Mouse (Mus musculus): ENCODE measurements around the gene 2010111I01Rik. TPM values are rescaled to one million over a fixed set of nuclear protein-coding genes. Genes with fewer than 3 reads are reported as not detected.
A peak's percentile ranks its signal among the peaks of the same experiment; 100 is the strongest.

The 2010111I01Rik gene
- polyA plus RNA-seq (2012; fragmentation: generic; extraction: Trizol), result 144 TPM

DNA sequence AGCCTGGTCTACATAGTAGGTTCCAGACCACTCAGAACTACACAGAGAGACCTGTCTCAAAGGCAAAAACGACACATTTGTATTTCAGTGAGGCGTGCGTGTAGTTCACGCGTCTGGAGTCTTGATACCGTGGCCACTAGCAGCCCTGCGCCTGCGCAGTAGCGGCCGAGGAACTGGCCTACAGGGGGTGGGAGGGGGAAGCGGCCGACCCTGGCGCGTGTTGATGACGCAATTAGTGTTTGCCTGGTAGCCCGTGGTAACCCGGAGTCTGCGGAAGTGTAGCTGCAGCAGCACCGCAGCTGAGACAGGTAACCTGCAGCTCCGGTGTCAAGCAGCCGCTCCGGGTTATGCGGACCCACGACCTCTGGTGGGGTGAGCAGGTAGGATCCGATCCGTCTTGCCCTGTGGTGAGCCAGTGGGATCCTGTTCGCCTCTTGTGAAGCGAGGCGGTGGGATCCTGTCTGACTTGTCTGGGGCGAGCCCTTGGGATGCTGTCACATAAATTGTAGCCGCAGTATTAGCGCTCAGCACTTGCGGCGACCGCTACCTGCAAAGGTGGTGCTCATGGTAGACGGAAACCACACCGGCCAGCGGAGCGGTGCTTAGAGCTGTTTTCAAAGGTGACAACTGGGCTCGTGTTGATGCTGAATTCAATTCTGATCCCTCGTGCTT, at the start of gene 2010111I01Rik:
Gene 2010111I01Rik (plus strand): TSS at position 254 of the 672 bp plus-strand sequence.
- H3K4me3 ChIP-seq, result peak within 1 kb of the TSS; percentile 71
- H3K36me3 ChIP-seq (ENCODE audit: control insufficient read depth, insufficient read depth), result no peaks in the 10 kb centered on the region
- peak within 1 kb of the TSS; percentile 0 for H3ac ChIP-seq (ENCODE audit: control insufficient read depth, insufficient read length)
- H3K79me2 ChIP-seq (ENCODE audit: control insufficient read depth, insufficient read depth), result no peaks in the 10 kb centered on the region
- no peak for TF ChIP-seq REST (IDR thresholded peaks at IDR 0.05; ENCODE audit: insufficient read depth, insufficient read length)
- no peak for TF ChIP-seq TCF12 (IDR thresholded peaks at IDR 0.05; ENCODE audit: insufficient read depth, poor library complexity, severe bottlenecking)
- 0 out of 2 replicates have a peak, but pooled peaks have one; percentile 13 for TF ChIP-seq CEBPB (IDR thresholded peaks at IDR 0.05; ENCODE audit: insufficient read depth, poor library complexity, severe bottlenecking)
- peak in 1 of 3 experiments; percentile 27 for TF ChIP-seq MYOG (IDR thresholded peaks at IDR 0.05; ENCODE audit: control insufficient read depth in 1 of 3, insufficient read depth in 1 of 3, insufficient read length in 2 of 3, low read depth in 2 of 3)
- no peak for TF ChIP-seq MAX (IDR thresholded peaks at IDR 0.05; ENCODE audit: low read depth)
- TF ChIP-seq POLR2A (IDR thresholded peaks at IDR 0.05; ENCODE audit: insufficient read length, low read depth), result peak; percentile 74
- TF ChIP-seq SRF (IDR thresholded peaks at IDR 0.05; ENCODE audit: control insufficient read depth, insufficient read length, low read depth), result peak; percentile 83
- no peak for TF ChIP-seq USF1 (IDR thresholded peaks at IDR 0.05; ENCODE audit: low read depth)
- TF ChIP-seq POLR2AphosphoS2 (IDR thresholded peaks at IDR 0.05; ENCODE audit: insufficient read length, low read depth), result peak; percentile 31
- no peak for TF ChIP-seq E2F4 (IDR thresholded peaks at IDR 0.05; ENCODE audit: insufficient read depth)
- TF ChIP-seq MYOD1 (IDR thresholded peaks at IDR 0.05; ENCODE audit: control insufficient read depth in 1 of 3, insufficient read length in 2 of 3, low read depth in 2 of 3), result no peak
- TF ChIP-seq TCF3 (IDR thresholded peaks at IDR 0.05; ENCODE audit: insufficient read length, low read depth), result no peak
- no peaks in the 10 kb centered on the region for H3K27me3 ChIP-seq (ENCODE audit: control insufficient read depth, insufficient read depth, insufficient read length)
- peak within 1 kb of the TSS; percentile 94 for H3K4me2 ChIP-seq (ENCODE audit: low read depth)

- TF ChIP-seq POLR2AphosphoS2 (IDR thresholded peaks at IDR 0.05; ENCODE audit: insufficient read length, low read depth) (no peak), TCF12 (IDR thresholded peaks at IDR 0.05; ENCODE audit: insufficient read depth, poor library complexity, severe bottlenecking) (no peak), POLR2A (IDR thresholded peaks at IDR 0.05; ENCODE audit: insufficient read length, low read depth) (no peak), USF1 (IDR thresholded peaks at IDR 0.05; ENCODE audit: low read depth) (no peak), SRF (IDR thresholded peaks at IDR 0.05; ENCODE audit: control insufficient read depth, insufficient read length, low read depth) (no peak), MYOD1 (IDR thresholded peaks at IDR 0.05; ENCODE audit: control insufficient read depth in 1 of 3, insufficient read length in 2 of 3, low read depth in 2 of 3) (no peak), MAX (IDR thresholded peaks at IDR 0.05; ENCODE audit: low read depth) (no peak), CEBPB (IDR thresholded peaks at IDR 0.05; ENCODE audit: insufficient read depth, poor library complexity, severe bottlenecking) (no peak), MYOG (IDR thresholded peaks at IDR 0.05; ENCODE audit: control insufficient read depth in 1 of 3, insufficient read depth in 1 of 3, insufficient read length in 2 of 3, low read depth in 2 of 3) (no peak), TCF3 (IDR thresholded peaks at IDR 0.05; ENCODE audit: insufficient read length, low read depth) (no peak), REST (IDR thresholded peaks at IDR 0.05; ENCODE audit: insufficient read depth, insufficient read length) (no peak), E2F4 (IDR thresholded peaks at IDR 0.05; ENCODE audit: insufficient read depth) (no peak)
- H3K27me3 ChIP-seq (ENCODE audit: control insufficient read depth, insufficient read depth, insufficient read length), result no peaks in the 10 kb centered on the region
- no peak overlapping the region for H3ac ChIP-seq (ENCODE audit: control insufficient read depth, insufficient read length)
- no peak overlapping the region for H3K4me2 ChIP-seq (ENCODE audit: low read depth)
- H3K79me2 ChIP-seq (ENCODE audit: control insufficient read depth, insufficient read depth), result no peaks in the 10 kb centered on the region
- H3K36me3 ChIP-seq (ENCODE audit: control insufficient read depth, insufficient read depth), result no peaks in the 10 kb centered on the region
- H3K4me3 ChIP-seq, result no peak overlapping the region
These were observed 48.0 kb upstream of the 2010111I01Rik start for GRCm38 (mm10) chr13:62916675-62917074.

DNA sequence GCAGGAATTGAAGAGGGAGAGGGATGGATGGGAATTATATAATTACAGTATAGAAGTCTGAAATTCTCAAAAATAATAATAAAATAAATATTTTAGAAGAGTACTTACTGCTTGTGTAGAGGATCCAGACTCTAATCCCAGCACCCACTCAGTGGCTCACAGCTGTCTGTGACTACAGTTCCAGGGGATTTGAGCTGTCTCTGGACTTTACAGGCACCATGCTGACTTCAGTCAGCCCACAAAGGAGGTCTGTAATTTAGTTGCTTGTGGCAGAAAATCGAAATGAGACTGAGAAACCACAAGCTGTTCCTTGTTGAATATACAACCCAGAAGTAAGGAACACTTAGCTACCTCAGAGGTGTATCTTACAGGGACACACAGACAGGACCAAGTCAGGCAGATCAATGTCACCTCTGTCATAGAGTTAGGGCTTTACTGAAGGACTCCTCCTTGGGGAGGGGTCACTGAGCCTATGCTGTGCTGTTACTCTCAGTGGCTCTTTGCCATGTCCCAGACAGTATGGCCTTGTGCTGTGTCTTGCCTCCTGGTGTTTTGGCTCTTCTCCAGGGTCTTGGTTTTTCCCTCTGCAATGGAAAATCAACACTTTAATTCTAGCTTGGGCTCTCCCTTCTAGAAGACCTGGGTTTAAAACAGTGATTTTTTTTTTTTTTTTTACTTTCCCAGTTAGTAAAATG, 47.1 kb upstream of the 2010111I01Rik start:
- Histone ChIP-seq H3K4me2 (ENCODE audit: low read depth) (no peak overlapping the region), H3K27me3 (ENCODE audit: control insufficient read depth, insufficient read depth, insufficient read length) (no peaks in the 10 kb centered on the region), H3ac (ENCODE audit: control insufficient read depth, insufficient read length) (no peak overlapping the region), H3K4me3 (no peak overlapping the region), H3K79me2 (ENCODE audit: control insufficient read depth, insufficient read depth) (no peaks in the 10 kb centered on the region), H3K36me3 (ENCODE audit: control insufficient read depth, insufficient read depth) (no peaks in the 10 kb centered on the region)
- no peak for TF ChIP-seq POLR2A (IDR thresholded peaks at IDR 0.05; ENCODE audit: insufficient read length, low read depth)
- TF ChIP-seq TCF3 (IDR thresholded peaks at IDR 0.05; ENCODE audit: insufficient read length, low read depth), result no peak
- no peak for TF ChIP-seq TCF12 (IDR thresholded peaks at IDR 0.05; ENCODE audit: insufficient read depth, poor library complexity, severe bottlenecking)
- no peak for TF ChIP-seq MYOG (IDR thresholded peaks at IDR 0.05; ENCODE audit: control insufficient read depth in 1 of 3, insufficient read depth in 1 of 3, insufficient read length in 2 of 3, low read depth in 2 of 3)
- TF ChIP-seq MAX (IDR thresholded peaks at IDR 0.05; ENCODE audit: low read depth), result no peak
- TF ChIP-seq SRF (IDR thresholded peaks at IDR 0.05; ENCODE audit: control insufficient read depth, insufficient read length, low read depth), result no peak
- TF ChIP-seq CEBPB (IDR thresholded peaks at IDR 0.05; ENCODE audit: insufficient read depth, poor library complexity, severe bottlenecking), result no peak
- TF ChIP-seq POLR2AphosphoS2 (IDR thresholded peaks at IDR 0.05; ENCODE audit: insufficient read length, low read depth), result no peak
- TF ChIP-seq MYOD1 (IDR thresholded peaks at IDR 0.05; ENCODE audit: control insufficient read depth in 1 of 3, insufficient read length in 2 of 3, low read depth in 2 of 3), result no peak
- no peak for TF ChIP-seq USF1 (IDR thresholded peaks at IDR 0.05; ENCODE audit: low read depth)
- TF ChIP-seq REST (IDR thresholded peaks at IDR 0.05; ENCODE audit: insufficient read depth, insufficient read length), result no peak
- TF ChIP-seq E2F4 (IDR thresholded peaks at IDR 0.05; ENCODE audit: insufficient read depth), result no peak

DNA sequence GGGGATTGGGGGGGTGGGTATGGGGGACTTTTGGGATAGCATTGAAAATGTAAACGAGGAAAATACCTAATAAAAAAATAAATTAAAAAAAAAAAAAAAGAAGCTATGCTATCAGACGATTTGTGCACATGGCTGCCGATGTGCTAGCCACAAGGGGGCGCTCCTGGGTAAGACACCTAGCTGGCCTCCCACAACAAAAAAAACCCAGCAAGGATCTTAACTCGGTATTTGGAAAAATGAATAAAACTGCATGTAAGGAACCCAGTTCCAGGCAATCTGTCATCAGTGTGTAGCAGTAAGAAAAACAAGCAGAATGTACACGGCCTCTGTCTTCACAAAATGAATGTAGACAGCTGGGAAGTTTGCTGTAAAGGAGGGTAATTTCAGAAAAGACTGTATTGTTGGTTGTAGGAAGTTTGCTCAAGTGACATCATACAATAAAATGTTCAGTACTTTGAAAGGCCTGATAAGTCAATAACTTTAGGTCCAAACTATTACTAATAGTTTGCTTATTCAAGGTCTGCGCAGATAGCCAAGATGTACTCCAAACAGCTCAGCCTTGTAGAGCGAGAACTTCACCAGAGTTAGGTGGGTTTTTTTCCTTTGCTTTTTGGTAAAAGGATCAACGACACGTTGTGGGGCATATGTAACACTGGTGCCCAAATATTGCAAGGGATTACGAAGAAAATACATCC, 44.9 kb upstream of the 2010111I01Rik start:
- Histone ChIP-seq H3K4me2 (ENCODE audit: low read depth) (no peak overlapping the region), H3K4me3 (no peak overlapping the region), H3K36me3 (ENCODE audit: control insufficient read depth, insufficient read depth) (no peaks in the 10 kb centered on the region), H3K79me2 (ENCODE audit: control insufficient read depth, insufficient read depth) (no peaks in the 10 kb centered on the region), H3K27me3 (ENCODE audit: control insufficient read depth, insufficient read depth, insufficient read length) (no peaks in the 10 kb centered on the region), H3ac (ENCODE audit: control insufficient read depth, insufficient read length) (no peak overlapping the region)
- TF ChIP-seq POLR2AphosphoS2 (IDR thresholded peaks at IDR 0.05; ENCODE audit: insufficient read length, low read depth), result no peak
- no peak for TF ChIP-seq TCF12 (IDR thresholded peaks at IDR 0.05; ENCODE audit: insufficient read depth, poor library complexity, severe bottlenecking)
- TF ChIP-seq MYOG (IDR thresholded peaks at IDR 0.05; ENCODE audit: control insufficient read depth in 1 of 3, insufficient read depth in 1 of 3, insufficient read length in 2 of 3, low read depth in 2 of 3), result no peak
- TF ChIP-seq MAX (IDR thresholded peaks at IDR 0.05; ENCODE audit: low read depth), result no peak
- no peak for TF ChIP-seq USF1 (IDR thresholded peaks at IDR 0.05; ENCODE audit: low read depth)
- no peak for TF ChIP-seq E2F4 (IDR thresholded peaks at IDR 0.05; ENCODE audit: insufficient read depth)
- no peak for TF ChIP-seq SRF (IDR thresholded peaks at IDR 0.05; ENCODE audit: control insufficient read depth, insufficient read length, low read depth)
- no peak for TF ChIP-seq POLR2A (IDR thresholded peaks at IDR 0.05; ENCODE audit: insufficient read length, low read depth)
- no peak for TF ChIP-seq CEBPB (IDR thresholded peaks at IDR 0.05; ENCODE audit: insufficient read depth, poor library complexity, severe bottlenecking)
- no peak for TF ChIP-seq TCF3 (IDR thresholded peaks at IDR 0.05; ENCODE audit: insufficient read length, low read depth)
- no peak for TF ChIP-seq REST (IDR thresholded peaks at IDR 0.05; ENCODE audit: insufficient read depth, insufficient read length)
- TF ChIP-seq MYOD1 (IDR thresholded peaks at IDR 0.05; ENCODE audit: control insufficient read depth in 1 of 3, insufficient read length in 2 of 3, low read depth in 2 of 3), result no peak
